Mouse (Mus musculus) 3T3-L1 (cell line): ENCODE measurements around the gene Abcd4.
A peak's percentile ranks its signal among the peaks of the same experiment; 100 is the strongest.

Source experiments
- DNase-seq: peaks from one replicate; pipeline ENCODE4 v3.0.0-alpha.2; 2015; ENCODE audit warnings: low read depth, low spot score

The Abcd4 gene

DNA sequence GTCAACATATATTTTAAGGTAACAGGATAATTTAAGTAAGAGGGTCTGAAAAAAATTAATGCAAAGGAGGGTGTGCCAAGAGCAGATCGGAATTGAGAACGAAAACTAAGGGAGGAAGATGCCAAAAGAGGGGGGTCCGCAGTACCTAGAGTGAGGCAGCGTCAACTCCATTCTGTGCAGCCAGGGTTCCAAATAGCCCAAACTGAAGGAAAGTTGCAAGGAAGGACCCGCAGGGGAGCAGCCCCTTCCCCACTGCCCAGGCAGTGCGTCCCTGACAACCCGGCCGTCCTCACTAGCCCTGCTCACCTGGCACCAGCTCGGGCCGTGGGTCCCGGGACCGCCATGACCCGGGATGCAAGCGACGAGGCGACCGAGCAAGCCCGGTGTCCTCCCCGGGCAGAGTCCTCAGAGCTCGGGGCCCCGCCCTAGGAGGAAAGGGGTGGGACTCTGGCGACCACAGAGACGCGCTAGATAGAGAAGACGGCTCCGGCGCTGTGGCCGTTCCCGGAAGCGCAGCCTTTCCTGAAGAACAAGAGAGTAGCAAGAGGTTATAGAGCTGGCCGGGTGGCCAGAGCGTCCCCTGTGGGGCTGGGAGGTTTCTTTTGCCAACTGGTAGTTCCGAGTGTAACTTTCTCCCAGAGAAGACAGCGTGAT is at the start of gene Abcd4:
Abcd4 (minus strand) TSS at position 437 of the 654 bp plus-strand sequence.
- peak; percentile 96 for DNase-seq

DNA sequence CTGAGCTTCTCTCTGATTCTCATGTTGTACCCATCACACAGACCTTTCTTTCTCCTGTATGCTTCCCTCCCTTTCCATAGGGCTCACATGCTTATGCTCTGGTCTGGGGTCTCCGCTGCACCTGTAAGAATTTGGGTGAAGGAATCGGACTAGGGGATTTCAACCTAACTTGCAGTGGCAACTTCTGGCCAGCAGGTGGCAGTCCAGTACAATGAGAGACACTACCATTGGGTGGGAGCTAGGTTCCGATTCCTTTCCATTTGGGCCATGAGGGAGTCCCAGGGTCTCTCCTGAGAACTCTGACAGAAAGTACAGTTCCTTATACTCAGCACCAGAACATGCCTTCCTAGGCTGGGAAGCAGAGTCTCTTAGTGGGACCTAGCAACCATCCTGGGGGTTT is 36.7 kb upstream of the Abcd4 start:
- peak; percentile 72 for DNase-seq

DNA sequence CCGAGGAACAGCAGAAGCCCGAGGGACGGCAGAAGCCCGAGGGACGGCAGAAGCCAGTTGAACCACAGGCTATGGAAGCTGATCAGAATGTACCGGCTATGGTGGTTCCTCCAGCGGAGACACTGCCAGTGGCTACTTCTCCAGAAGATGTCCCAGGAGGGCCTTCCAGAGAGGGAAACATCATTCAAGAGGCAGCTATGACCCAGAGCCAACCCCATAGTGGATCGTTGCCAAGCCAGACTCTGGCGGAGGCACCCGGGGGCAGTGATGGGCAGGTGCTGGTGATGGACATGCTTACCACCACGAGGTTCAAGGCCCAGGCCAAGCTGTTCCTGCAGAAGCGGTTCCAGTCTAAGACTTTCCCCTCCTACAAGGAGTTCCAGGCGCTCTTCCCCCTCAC is 33.0 kb upstream of the Abcd4 start:
- DNase-seq: no peak

DNA sequence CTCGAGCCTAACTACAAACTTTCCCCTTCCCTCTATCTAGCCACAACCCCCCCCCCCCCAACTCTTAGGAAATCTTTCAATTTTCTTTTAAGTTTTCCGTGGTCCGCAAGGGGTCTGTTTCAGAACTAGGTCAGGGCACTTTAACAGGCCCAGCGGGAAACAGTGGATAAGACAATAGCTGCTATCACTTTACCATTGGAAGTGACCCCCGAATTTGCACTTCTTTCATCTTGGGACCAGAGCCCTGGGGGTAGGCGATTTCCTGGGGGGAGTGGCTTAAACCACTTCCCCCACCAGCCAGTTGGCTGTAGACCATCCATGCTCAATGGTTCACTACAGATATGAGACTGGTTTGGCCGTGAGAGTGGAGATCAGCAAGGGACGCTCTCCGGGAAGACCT is 23.4 kb upstream of the Abcd4 start, which contains the start of gene Vrtn:
Vrtn (plus strand) TSS at position 366 of the 400 bp plus-strand sequence.
- no peak for DNase-seq

DNA sequence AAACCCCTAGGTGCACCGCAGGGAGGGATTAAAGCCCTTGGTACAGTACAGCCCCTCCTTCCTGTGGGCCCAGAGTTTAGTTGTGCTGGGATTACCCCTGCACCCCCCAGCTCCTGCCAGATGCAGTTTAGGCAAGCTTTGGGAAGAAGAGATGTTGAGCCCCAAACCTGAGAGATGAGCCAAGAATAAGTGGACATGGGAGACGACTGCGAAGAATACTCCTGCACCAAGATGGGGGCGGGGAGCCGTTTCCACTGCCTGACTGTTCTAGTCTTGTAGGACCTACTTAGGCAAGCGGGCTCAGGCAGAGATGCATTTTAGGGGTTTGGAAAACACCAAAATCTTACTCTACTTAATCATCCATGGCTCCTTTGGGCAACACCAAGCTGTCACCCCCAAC is 23.0 kb upstream of the Abcd4 start:
- no peak for DNase-seq

DNA sequence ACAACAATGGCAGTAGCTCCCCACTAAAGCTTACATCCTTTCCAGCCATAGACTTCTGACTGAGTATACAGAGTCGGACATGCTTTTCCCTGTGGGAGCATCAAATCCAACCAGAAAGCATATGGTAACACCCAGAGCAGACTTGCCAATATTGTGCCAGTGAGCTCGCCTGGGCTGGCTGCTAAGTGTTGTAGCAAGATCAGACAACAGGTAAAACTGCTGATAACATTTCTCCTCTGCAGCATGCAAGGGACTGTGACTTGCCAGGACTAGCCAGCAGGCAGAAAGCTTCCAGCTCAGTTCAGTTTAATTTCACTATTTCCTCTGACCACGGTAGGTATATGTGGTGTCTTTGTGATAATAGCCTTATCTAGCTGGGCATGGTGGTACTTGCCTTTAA is 14.7 kb upstream of the Abcd4 start:
- DNase-seq: no peak

DNA sequence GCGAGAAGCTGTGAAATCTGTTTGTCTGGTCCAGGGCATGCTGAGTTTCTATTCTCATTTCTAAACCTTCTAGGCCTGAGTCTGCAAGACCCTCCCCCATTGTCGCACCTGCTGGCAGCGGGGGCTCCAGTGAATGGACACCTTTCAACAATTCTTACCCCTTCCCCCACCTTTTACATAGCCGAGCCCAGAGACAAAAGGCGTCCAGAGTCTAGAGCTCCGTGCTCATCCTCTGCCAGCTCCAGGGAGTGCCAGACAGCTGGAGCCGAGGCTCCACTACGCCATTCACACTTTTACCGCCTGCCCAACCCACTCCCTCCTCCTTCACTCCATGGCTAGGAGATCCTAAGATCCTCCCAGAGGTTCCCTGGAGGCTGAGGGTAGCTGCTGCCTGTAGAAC is 7.9 kb upstream of the Abcd4 start:
- no peak for DNase-seq

DNA sequence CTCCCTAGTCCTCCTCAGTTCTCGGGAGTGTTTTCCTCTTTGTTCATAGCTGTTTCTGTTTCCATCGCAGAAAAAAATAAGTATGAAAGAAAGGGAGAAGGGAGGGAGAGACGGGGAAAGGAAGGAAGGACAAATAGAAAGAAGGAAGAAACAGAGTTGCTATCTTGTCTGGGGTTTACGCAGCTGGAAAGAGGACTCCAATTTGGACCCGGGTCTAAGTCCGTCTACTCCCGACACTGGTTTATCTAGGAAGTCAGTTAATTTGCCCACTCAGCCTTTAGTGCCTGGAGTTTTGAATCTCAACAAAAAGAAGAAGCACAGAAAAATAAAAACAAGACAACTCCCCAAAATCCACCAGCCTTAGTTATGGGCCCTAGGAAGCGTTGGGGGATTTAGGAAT is 7.4 kb upstream of the Abcd4 start:
- DNase-seq: no peak

DNA sequence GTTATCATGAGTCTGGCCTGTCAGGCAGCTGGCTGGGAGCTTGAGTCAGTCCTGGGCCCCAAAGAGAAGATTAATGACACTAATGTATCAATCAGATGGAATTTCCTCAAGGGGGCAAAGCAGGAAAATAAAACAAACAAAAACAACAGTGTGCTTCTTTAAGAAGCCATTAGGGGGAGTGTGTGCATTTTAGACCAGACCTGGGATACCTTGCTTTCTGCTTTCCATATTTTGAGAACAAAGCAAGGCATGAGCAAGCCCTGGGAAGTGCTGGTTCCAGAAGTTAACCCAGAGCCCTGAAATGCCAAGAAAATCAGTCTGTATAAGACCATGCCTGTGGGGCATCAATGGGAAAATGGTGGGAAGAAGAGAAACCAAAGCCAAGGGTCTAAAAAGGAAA is 3.8 kb upstream of the Abcd4 start:
- DNase-seq: peak; percentile 63

DNA sequence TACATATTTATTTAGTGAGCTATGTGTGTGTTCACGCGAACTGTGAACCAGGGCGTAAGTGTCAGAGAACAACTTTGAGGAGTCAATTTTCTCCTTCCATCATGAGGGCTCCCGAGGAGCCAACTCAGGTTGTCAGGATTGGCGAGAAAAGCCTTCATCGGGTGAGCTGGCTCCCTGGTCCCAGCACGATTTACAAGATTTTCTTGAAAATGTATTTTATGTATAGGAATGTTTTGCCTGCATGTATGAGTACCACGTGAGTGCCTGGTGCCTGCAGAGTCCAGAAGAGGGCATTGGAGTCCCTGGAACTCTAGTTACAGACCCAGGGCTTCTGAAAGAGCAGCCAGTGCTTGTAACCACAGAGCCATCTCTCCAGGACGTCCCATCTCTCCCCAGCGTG is 450 bp upstream of the Abcd4 start:
- peak; percentile 58 for DNase-seq

DNA sequence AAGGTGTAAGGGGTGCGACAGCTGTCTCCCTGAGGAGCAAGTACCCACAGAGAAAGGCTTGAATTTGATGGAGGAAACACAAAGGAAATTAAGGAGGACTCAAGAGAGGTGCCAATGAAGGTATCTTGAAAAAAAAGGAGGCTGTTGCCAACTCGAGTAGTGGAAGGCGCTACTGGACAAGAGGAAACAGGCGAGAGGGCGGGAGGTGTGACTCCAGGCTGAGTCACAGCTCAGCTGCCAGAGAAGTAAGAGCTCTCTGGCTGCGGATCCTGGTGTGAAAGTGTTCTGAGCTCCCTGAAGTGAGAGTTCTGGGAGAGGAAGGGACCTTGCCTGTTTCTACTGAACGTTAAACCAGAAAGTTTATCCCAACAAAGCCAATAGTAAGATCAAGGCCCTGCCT is 2.7 kb downstream of the Abcd4 start:
- peak; percentile 87 for DNase-seq

DNA sequence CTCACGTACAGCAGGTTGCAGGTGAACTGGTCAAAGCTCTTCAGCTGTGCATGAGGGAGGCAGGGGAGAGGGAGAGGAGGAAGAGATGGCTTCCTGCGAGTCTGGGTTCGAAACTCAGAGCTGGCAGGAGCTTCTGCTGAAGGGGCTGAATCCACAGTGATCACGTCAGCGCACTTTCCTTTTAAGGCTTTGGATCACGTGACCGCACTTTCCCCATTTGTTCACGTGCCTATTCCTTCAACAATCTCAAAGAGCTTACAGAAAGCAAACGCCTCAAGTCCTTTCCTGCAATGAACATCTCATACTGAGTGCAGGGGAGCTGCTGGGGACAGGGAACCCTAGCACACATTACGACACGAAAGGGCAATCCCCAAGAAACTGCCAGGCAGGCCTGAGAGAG is 3.2 kb downstream of the Abcd4 start:
- DNase-seq: no peak

DNA sequence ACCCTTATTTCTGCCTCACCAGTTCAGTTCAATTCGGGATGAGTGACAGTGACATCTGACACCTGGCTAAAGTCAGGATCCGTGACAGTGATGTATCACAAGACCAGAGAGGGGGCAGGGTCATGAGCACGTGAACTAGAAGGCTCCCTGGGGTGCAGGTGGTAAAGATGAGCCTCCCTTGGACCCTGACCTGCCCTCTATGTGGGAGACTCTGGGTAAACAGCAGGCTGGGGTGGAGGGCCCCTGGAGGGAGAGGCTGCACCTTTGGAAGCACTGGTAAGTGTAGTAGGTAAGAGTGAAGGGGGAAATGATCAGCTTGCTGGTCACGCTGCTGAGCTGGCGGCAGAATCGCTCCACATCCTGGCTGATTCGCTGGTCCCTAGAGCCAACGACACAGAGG is 4.7 kb downstream of the Abcd4 start:
- no peak for DNase-seq

DNA sequence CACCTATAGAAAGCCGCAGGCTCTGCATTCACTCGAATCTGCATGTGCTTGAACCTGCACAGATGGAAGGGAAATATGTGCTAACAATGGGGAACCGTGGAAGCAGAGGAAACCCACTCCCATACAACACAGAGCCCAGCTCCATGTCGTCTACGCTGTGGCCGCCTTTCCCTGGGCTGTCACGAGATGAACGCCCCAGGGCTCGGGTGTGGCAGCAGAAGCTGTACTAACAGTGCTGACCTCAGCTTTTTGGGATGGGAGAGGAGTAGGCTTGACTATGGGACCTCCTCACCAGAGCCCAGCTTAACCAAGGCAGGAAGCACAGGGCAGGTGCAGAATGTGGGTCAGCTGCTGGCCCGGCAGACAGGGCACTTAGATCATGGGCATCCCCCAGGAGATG is 5.5 kb downstream of the Abcd4 start:
- DNase-seq: no peak

DNA sequence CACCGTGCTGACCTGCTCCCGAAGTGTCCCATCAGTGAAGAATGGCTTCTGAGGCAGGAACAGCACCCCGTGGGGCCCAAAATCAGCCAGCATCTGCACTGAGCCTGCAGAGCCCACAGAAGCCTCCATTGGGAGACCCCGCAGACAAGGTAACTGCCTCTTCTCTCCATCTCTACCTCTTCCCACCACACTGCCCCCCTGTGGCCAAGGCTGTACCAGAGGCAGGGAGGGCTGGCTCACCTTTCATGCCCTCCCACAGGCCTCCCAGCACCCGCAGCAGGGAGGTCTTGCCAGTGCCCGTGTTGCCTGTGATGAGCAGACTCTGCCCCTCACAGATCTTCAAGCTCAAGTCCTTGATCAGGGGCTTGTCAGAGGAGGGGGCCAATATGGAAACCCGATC is 11.4 kb downstream of the Abcd4 start:
- DNase-seq: no peak

DNA sequence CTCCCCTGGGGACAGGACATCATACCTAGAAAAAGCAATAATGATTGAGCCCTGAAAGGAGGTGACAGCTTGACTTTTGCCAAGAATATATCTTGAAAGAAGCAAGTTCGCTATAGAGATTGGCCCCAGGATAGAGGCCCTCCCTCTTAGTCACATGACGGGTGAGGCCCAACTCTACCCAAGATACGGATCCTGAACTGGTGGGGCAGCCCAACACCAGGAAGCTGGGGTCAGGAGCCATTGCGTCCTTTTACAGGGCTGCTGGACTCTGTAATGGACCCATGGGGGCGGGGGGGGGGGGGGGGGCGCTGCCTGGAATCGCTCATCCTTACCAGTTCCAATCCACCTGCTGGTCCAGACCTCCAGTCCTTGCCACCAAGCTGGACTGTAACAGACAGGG is 13.2 kb downstream of the Abcd4 start:
- no peak for DNase-seq

DNA sequence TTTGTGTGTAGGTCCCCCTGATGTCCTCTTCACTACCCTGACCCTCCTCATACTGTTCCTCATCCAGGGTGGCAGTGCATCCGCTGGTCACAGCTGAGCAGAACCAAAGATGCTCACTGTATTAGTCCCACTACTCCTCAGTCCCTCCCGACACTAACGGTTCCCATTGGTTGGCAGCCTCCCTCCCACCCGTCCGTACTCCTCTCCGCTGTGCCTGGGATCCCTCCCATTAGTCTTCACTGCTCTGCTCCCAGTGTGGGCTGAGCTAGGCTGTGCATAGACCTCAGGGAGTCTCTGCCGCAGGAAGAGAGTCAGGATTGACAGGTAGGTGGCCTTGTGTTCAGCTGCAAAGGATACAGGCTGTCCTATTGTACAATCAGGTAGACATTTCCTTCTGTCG is 18.9 kb downstream of the Abcd4 start:
- DNase-seq: no peak

DNA sequence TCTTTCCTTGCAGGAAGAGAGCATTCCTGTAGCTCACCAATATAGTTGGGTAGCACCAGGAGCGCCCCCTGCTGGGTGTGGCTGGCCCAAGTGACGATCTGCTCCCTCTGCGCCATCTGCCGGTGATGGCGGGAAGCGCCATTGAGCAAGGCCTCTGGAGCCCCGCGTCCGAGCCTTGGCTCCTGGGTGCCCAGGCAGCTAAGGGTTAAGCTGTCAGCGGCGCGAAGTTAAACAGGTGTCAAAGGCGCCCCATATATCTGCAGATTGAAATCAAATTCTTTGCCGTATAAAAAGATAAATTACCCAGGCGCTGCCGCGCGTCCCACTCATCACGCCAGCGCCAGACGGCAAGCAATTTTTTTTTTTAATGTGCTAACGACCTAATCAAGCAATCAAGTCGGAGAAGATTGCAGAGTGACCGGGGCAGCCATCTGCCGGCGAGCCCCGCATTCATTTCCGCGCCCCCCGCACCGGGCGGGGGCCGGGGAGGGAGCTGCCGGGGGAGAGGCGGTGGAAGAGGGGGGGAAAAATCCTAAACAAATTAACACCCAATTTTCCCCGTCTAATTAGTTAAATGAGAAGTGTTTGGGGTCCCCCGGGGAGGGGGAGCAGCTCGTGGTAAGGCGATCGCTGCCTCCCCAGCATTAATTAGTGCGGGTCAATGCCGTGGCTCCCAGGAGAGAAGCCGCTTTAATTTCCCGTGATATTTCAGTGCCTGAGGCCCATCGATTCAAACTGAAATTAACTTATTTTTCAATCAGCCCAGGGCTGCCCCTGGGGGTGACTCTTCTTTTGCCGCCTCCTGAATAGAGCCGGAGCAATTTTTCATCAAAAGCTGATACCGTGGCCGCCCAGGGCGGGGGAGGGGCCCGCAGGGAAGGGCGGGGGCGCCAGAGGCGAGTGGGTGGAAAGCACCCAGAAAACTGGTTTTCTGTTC is 27.1 kb downstream of the Abcd4 start:
- peak; percentile 88 for DNase-seq

DNA sequence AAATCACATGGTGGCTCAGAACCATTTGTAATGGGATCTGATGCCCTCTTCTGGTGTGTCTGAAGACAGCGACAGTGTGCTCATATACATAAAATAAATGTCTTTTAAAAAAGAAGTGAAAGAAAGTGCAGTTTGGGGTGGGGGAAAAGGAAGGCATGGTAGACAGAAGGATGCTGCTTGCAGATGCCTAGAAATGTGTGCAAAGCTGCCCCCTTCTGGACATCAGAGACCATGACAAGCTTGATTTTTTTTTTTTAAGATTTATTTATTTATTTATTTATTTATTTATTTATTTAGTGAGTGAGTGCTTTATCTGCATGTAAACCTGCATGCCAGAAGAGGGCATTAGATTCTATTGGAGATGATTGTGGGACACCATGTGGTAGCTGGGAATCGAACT is 35.9 kb downstream of the Abcd4 start:
- DNase-seq: no peak

DNA sequence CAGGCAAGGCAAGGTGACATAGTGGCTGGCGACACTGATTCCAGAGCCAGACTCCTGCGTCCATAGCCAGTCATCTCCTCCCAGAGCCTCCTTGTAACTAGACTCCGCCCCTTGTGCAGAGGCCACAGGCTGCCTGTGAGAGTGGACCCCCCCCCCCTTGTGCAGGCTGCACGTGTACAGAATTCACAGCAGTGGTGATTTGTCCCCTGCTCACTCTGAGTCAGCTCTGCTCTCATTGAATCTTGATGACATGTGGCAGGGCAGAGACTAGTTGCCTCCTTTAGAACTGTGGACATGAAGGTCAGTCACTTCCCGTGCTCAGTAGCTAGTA is 38.8 kb downstream of the Abcd4 start:
- DNase-seq: no peak

DNA sequence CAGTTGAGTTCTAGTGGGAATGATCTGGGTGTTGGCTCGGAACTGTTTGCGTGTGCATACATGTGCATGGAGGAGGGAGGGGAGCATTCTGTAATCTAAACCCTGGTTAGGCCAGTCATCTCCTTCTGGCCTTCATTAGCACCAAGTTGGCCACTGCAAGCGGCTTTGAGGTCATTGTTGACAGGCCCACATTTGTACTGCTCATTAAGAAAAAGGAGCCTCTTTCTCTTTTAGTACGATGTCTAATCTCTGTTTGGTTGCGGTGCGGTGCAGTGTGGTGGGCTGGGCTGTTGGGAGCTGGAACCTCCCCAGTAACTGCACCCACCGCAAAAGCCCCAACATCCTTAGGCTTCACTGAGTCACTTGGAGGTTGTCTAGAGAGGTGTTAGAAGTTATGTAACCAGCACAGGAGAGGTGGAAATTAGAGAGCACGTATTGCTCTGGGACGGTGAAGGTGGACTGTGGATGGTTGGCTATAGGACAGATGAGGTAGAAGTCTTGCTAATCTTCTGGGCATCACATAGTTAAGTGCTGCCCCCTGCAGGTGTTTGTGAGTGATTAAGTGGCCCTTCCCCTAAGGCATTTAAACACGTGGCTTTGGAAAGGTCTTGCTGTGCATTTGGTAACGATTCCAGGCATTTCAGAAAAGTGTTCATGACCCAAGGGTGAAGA is 39.3 kb downstream of the Abcd4 start:
- peak; percentile 29 for DNase-seq

DNA sequence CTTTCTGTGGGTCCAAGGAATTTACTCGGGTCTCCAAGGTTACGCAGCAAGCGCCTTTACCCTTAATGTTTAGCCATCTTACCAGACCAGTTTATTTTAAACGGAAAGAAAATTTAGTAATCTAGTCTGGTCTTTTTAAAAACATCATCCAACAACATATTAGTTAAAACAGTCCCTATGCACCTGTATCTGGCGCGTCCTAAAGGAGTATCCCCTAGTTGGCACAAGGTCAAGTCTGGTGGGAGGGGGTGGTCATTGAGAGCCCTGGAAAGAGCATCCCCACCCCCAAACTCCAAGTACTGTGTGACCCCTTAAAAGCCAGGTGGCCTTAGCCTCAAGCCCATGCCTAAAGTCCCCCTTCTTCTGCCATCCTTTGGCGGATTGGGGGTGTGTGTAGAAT is 44.1 kb downstream of the Abcd4 start:
- no peak for DNase-seq

DNA sequence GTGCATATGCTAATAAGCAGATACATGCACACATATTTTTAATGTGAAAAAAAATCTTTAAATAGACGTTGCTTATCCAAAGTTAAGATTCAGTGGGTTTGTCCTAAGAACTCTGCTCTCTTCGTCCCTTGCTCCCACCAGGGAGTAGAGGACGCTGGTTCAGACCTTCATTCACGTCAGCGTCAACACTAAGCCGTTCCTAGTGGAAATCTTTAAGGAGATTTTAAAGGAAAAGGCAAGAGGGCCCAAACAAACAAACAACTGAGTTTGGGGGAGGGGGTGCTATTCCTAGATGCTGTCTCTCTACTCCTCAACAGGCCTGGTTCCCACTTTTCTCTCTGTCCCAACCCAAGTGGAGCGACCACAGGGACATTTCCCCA is 44.9 kb downstream of the Abcd4 start:
- no peak for DNase-seq
